Mouse (Mus musculus): ENCODE results near the gene Kif26b. TPM values are rescaled to one million over a fixed set of nuclear protein-coding genes. Genes with fewer than 3 reads are reported as not detected.

Gene Kif26b
- polyA plus RNA-seq, 1 experiment from 2014 or later, result 4.9 TPM

DNA sequence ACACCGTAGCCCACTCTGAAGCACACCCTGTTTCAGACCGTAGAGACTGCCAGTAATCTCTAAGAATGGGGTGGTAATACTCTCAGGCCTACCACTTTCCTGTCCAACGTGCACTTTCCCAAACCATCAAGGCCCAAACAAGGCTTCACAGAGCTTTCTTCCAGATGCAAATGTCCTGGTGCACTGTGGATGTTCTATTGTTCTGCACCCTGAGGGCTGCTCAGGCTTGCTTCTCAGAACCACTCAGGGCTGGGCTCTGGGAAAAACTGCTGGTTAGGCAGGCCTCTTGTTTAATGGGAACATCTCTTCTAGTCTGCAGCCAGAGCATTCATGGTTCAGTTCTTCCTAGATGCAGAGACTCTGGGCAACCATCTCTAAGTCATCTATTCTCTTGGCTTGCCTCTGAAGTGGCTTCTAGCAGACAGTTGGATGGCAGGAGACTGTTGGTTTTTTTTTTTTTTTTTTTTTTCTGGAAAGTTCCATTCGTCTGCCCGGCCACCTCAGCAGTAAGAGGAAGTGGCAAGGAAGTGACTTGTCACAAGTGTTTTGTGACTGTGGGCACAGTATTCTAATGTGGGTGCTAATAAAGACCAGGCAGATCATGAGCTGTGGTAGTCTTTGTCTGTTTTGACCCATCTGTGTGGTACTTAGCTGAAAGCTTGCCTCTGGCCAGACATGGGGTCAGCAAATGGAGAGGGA lies 135.5 kb downstream of the Kif26b start:
- no peak overlapping the region for H3K4me3 ChIP-seq
- H3K4me1 ChIP-seq (replicated peaks), result peaks cover 26% of the 10 kb centered on the region
- H3K27me3 ChIP-seq (ENCODE audit: insufficient read depth, poor library complexity, severe bottlenecking), result no peaks in the 10 kb centered on the region
- DNase-seq (ENCODE audit: low spot score), result no peak
- WGBS, result 77% methylated on average over 5 of the region's 5 CpGs
- no peaks in the 10 kb centered on the region for H3K36me3 ChIP-seq
- peak overlapping the region; percentile 31; the same call in 1 of the 2 replicates for H3K27ac ChIP-seq
- no peaks in the 10 kb centered on the region for H3K9me3 ChIP-seq

DNA sequence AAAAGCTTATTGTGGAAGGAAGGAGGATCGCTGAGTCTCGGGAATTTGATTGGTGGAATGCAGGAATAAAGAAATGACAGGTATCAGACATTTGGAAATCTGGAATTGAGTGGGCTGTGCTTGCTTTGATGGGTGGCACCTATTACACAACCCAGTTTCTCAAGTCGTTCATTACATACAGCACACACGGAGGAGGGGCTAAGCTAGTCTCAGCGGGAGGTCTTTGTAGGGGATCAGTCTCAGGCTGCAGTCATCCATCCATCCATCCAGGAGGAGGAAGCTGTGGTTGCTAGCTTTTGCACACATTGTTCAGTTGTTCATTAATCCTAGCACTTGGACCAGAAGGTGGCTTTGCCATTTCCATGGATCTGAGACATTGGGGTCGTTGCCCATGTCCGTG lies 137.6 kb downstream of the Kif26b start:
- Histone ChIP-seq H3K9me3 (no peaks in the 10 kb centered on the region), H3K4me1 (replicated peaks) (peaks cover 17% of the 10 kb centered on the region), H3K27ac (no peak overlapping the region), H3K36me3 (no peaks in the 10 kb centered on the region), H3K4me3 (no peak overlapping the region), H3K27me3 (ENCODE audit: insufficient read depth, poor library complexity, severe bottlenecking) (no peaks in the 10 kb centered on the region)
- 80% methylated on average over 7 of the region's 7 CpGs for WGBS
- DNase-seq (ENCODE audit: low spot score), result no peak

DNA sequence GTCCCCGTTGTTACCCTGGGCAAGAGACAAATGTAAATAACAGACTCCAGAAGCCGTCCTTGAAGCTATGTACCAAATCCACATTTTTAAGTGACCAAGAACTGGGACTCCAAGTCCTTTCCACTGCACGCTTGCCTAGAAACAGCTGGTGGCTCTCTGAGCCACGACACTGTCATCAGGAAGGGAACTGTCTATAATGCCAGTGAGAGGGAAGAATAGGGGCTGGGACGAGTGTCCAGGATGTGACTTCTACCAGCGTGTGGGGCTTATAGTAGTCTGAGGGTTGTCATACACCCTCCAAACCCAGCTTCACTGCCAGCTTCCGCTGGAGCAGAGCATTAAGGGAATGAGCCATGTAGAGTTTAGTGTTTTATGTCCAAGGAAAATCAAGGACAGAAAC lies 138.9 kb downstream of the Kif26b start:
- Histone ChIP-seq H3K4me1 (replicated peaks) (peaks cover 12% of the 10 kb centered on the region), H3K4me3 (no peak overlapping the region), H3K27me3 (ENCODE audit: insufficient read depth, poor library complexity, severe bottlenecking) (no peaks in the 10 kb centered on the region), H3K36me3 (no peaks in the 10 kb centered on the region), H3K27ac (no peak overlapping the region), H3K9me3 (no peaks in the 10 kb centered on the region)
- DNase-seq (ENCODE audit: low spot score), result no peak
- WGBS, result 83% methylated on average over 7 of the region's 7 CpGs

DNA sequence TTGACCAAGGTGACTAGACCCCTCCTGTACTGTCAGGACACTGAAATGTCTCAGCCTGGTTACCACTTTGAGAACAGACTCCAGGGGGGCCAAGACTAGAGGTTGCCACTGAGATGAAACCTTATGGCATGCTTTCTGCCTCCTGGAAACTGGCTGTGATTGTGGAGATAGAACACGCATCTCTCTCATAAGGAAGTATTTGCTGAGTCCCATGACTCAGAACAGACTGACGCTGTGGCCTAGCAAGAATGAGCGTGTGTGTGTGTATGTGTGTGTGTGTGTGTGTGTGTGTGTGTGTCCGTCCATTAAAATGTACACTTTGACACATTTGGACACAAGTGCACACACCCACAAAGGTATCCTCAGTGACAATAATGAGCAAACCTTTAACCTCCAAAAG lies 140.0 kb downstream of the Kif26b start:
- no peak for DNase-seq (ENCODE audit: low spot score)
- H3K9me3 ChIP-seq, result no peaks in the 10 kb centered on the region
- H3K27me3 ChIP-seq (ENCODE audit: insufficient read depth, poor library complexity, severe bottlenecking), result no peaks in the 10 kb centered on the region
- no peak overlapping the region for H3K4me3 ChIP-seq
- 89% methylated on average over 4 of the region's 4 CpGs for WGBS
- H3K27ac ChIP-seq, result no peak overlapping the region
- no peaks in the 10 kb centered on the region for H3K36me3 ChIP-seq
- H3K4me1 ChIP-seq (replicated peaks), result peaks cover 11% of the 10 kb centered on the region

DNA sequence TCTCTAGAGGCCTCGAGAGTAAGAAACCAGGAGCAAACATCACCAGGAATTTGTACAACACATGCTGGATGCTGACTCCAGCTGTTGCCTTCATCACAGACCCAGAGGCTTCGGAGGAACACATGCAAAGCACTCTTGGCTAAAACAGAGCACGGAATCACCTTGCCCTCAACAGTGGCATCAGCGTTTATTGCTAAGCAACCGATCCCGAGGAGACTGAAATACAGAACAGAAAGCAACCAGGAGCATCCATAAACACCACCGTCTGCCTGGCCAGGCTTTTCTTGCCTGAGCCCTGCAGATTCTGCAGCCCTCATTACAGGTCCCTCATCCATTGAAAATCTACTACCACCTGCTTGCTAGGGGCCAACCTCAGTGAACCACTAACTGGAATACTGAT lies 144.1 kb downstream of the Kif26b start:
- Histone ChIP-seq H3K36me3 (no peaks in the 10 kb centered on the region), H3K4me1 (replicated peaks) (peaks cover 9% of the 10 kb centered on the region), H3K4me3 (no peak overlapping the region), H3K27ac (no peak overlapping the region), H3K27me3 (ENCODE audit: insufficient read depth, poor library complexity, severe bottlenecking) (no peaks in the 10 kb centered on the region), H3K9me3 (no peaks in the 10 kb centered on the region)
- DNase-seq (ENCODE audit: low spot score), result no peak
- 58% methylated on average over 7 of the region's 7 CpGs for WGBS

DNA sequence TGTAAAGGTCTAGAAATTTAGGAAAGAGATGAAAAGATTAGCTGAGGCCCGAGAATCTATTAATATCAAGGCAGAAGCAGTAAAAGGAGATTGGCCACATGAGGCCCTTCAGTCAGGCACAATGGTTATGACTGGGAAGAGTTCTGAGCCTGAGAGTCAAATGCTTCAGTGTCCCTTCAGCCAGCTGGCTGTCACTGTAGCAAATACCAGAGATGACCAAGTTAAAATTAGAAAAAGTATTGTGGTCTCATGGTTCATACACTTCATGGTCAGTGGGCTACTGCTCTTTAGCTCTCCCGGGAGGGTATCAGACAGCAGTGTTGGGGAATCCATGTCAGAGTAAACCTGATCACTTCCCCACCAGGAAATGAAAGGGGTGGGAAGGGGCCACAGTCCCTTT lies 144.6 kb downstream of the Kif26b start:
- Histone ChIP-seq H3K27ac (no peak overlapping the region), H3K4me3 (no peak overlapping the region), H3K27me3 (ENCODE audit: insufficient read depth, poor library complexity, severe bottlenecking) (no peaks in the 10 kb centered on the region), H3K9me3 (no peaks in the 10 kb centered on the region), H3K4me1 (replicated peaks) (peaks cover 9% of the 10 kb centered on the region), H3K36me3 (no peaks in the 10 kb centered on the region)
- no peak for DNase-seq (ENCODE audit: low spot score)
- 85% methylated on average over 2 of the region's 2 CpGs for WGBS

DNA sequence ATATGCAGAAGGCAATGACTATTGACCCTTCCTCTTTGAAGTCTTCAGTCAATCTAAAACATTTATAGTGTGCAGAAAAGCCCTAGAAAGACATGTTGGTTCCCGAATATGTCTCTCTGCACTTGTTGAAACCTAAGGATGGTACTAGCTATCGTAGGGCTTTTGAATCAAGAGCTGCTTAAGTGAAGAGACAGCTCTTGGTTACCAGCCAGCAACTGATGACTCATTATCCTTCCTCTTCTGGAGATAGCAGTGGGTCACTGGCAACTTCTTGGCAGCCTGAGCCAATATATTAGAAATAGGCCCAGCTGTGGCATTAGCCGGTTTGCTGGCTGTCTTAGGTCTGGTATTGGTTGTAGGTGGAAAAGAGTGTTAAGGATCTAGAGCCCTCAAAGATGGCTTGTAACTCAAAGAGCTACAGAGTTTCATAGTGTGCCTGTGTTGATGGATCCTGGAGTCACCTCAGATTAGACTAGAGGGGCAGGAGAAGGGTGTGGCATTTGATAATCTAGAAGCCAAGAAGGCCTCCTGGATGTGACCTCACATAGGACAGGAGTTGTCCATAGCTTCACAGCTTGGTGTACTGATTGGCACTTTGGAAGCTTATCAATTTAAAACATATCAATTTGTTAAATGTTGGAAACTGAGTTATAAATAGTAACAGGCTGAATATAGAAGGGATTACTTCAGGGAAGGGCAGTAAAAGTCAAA lies 146.8 kb downstream of the Kif26b start:
- H3K36me3 ChIP-seq, result no peaks in the 10 kb centered on the region
- no peak overlapping the region for H3K27ac ChIP-seq
- no peaks in the 10 kb centered on the region for H3K9me3 ChIP-seq
- 90% methylated on average over 3 of the region's 3 CpGs for WGBS
- H3K4me3 ChIP-seq, result no peak overlapping the region
- H3K4me1 ChIP-seq (replicated peaks), result peaks cover 6% of the 10 kb centered on the region
- no peak for DNase-seq (ENCODE audit: low spot score)
- no peaks in the 10 kb centered on the region for H3K27me3 ChIP-seq (ENCODE audit: insufficient read depth, poor library complexity, severe bottlenecking)

DNA sequence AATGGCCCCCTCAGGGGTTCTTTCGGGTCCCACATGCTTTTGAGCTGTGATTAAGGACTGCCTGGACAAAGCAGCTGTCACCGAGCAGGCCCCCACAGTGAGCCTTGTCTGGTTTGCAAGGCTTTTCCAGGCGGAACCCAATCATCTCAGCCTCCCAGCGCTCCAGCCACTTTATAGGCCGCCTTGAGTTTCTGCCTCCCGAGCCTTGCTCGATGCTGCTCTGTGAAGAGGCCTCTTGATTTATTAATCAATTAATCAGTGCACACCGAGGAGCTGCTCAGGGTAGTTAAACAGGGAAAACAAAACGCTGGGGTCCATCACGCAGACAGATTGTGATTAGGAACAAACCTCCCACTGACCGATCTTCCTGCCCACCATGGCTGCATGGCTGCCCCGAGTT lies 148.2 kb downstream of the Kif26b start:
- no peak overlapping the region for H3K27ac ChIP-seq
- no peak for DNase-seq (ENCODE audit: low spot score)

DNA sequence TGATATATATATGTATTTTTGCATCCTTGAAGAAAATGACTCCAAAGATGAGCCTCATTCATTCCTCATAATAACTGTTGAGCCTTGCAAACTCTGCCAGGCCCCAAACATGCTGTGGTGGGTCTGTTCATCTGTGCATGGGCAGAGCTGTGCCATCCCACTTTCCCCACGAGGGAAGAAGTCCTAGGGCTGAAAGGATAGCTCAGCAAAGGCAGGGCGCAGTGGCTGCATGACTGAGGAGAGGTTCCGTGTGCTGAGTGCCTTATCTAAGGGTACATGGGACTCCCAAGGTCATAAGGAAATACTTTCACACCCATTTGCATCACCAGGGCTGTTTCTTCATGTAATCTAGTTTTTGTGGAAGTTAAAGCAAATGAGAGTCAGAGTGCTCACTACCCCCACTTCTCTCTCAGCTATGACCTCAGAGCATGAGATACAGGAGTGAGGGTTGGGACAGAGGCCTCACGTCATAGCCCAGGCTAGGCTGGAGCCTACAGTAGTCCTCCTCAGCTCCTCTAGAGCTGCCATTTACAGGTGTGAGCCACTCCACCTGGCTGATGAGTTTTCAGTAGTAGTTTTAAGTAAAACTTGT lies 148.8 kb downstream of the Kif26b start:
- Histone ChIP-seq H3K27me3 (ENCODE audit: insufficient read depth, poor library complexity, severe bottlenecking) (no peaks in the 10 kb centered on the region), H3K4me1 (replicated peaks) (peaks cover 6% of the 10 kb centered on the region), H3K27ac (no peak overlapping the region), H3K36me3 (no peaks in the 10 kb centered on the region), H3K4me3 (no peak overlapping the region), H3K9me3 (no peaks in the 10 kb centered on the region)
- 84% methylated on average over 4 of the region's 4 CpGs for WGBS
- DNase-seq (ENCODE audit: low spot score), result no peak

More for the DNA sequence above, 148.2 kb downstream of the Kif26b start:
- Histone ChIP-seq H3K9me3 (no peaks in the 10 kb centered on the region), H3K4me1 (replicated peaks) (peaks cover 6% of the 10 kb centered on the region), H3K36me3 (no peaks in the 10 kb centered on the region), H3K4me3 (no peak overlapping the region), H3K27me3 (ENCODE audit: insufficient read depth, poor library complexity, severe bottlenecking) (no peaks in the 10 kb centered on the region)
- 68% methylated on average over 12 of the region's 12 CpGs for WGBS

DNA sequence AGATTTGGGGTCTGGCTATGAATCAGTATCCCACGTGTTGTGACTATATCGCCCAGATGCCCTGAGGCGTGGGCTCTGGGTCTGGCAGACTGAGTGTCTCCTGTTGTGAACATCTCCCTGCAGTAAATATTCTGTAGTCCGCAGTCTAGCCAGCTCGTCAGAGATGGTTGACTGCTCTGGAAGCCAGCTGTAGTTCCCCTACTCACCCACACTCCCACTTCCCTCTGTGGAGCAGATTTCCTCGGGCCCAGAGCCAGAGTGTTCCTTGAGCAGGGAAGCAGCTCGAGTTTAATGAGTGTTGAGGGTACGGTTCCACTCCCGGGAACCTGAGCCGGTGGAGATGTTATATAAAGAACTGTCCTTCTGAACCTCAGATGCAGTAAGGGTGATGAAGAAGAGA lies 154.7 kb downstream of the Kif26b start:
- no peak overlapping the region for H3K4me3 ChIP-seq
- H3K27ac ChIP-seq, result no peak overlapping the region
- WGBS, result 77% methylated on average over 10 of the region's 10 CpGs
- DNase-seq (ENCODE audit: low spot score), result no peak
- H3K9me3 ChIP-seq, result no peaks in the 10 kb centered on the region
- peaks cover 31% of the 10 kb centered on the region for H3K4me1 ChIP-seq (replicated peaks)
- H3K27me3 ChIP-seq (ENCODE audit: insufficient read depth, poor library complexity, severe bottlenecking), result no peaks in the 10 kb centered on the region
- no peaks in the 10 kb centered on the region for H3K36me3 ChIP-seq

DNA sequence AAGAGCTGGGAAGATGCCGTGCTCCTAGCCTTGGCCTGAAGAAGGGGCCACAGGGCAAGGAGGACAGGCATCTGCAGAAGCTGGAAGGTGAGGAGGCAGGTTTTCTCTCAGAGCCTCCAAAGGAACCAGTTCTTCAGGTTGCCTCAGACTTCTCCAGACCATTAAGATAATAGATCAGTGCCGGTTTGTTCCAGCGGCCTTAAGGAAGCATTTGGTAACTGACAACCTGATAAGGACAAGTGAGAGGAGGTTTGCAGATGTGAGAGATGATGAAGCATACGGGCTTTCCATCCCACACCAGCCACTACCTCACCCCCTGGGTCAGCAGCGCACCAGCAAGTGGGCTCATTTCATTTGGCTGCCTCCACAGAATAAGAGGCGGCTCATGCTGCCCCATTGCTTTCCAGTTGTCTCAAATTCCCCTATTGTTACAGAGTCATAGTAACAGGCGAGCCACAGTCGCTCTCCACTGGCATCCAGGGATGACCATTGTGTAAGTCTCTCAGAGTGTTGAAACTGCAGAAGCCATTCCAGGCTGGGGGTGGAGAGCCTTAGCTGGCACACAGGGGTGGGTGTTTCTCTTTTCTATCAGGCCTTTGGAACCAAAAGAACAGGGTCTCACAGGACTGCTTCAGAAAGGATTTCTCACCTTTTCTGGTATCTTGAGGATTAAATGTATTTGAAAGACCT lies 156.2 kb downstream of the Kif26b start:
- 43% methylated on average over 8 of the region's 8 CpGs for WGBS
- H3K4me3 ChIP-seq, result no peak overlapping the region
- peak overlapping the region; percentile 41 for H3K27ac ChIP-seq

DNA sequence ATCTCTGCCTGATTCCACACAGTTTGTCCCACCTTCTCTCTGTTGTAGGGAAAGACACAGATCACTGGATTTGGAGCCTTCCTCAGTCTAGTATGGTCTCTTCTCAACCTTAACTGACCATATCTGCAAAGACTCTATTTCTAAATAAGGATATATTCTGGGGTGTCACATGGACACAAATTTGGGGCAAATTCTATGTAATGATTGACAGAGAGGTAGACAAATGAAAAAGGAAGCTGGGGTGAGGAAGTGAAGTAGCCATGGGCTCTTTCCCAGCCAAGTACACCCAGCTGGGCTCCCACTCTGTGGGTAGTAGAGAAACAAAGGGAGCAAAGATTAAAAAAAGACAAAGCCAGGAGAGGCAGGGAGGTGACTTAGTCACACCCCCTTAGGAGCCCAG lies 158.0 kb downstream of the Kif26b start:
- Histone ChIP-seq H3K27me3 (ENCODE audit: insufficient read depth, poor library complexity, severe bottlenecking) (no peaks in the 10 kb centered on the region), H3K4me1 (replicated peaks) (peaks cover 31% of the 10 kb centered on the region), H3K36me3 (no peaks in the 10 kb centered on the region), H3K9me3 (no peaks in the 10 kb centered on the region), H3K27ac (peak overlapping the region; percentile 56; the same call in 1 of the 2 replicates), H3K4me3 (no peak overlapping the region)
- peak; percentile 10 for DNase-seq (ENCODE audit: low spot score)

More for the DNA sequence above, 156.2 kb downstream of the Kif26b start:
- DNase-seq (ENCODE audit: low spot score), result peak; percentile 30
- H3K36me3 ChIP-seq, result no peaks in the 10 kb centered on the region
- H3K9me3 ChIP-seq, result no peaks in the 10 kb centered on the region
- peaks cover 31% of the 10 kb centered on the region for H3K4me1 ChIP-seq (replicated peaks)
- H3K27me3 ChIP-seq (ENCODE audit: insufficient read depth, poor library complexity, severe bottlenecking), result no peaks in the 10 kb centered on the region

DNA sequence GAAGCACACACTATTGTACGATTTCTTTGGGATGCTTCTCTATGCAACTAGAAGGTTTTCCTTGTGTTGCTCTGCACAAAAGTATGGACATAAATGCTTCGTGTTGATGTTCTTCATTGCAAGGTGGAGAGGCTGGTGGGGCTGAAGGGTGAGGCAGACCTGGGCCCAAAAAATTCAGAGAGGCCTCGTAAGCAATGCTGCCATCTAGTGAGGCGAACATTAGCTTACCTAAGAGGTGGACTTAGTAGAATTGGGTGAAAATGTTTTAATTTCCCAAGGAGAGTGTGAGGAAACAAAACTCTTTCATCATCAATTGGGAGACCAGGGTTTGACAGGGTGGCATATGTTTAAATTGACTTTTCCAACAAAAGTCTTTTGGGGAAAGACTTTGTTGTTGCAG lies 160.6 kb downstream of the Kif26b start:
- WGBS, result 60% methylated on average over 4 of the region's 4 CpGs
- Histone ChIP-seq H3K36me3 (no peaks in the 10 kb centered on the region), H3K27ac (no peak overlapping the region), H3K4me1 (replicated peaks) (peaks cover 27% of the 10 kb centered on the region), H3K27me3 (ENCODE audit: insufficient read depth, poor library complexity, severe bottlenecking) (no peaks in the 10 kb centered on the region), H3K9me3 (no peaks in the 10 kb centered on the region), H3K4me3 (no peak overlapping the region)
- DNase-seq (ENCODE audit: low spot score), result no peak

Data from hindbrain, embryonic 10.5 days (tissue).